Comparison of ENCODE assay signal across 21 mouse cellular contexts in genomic region chr17:35159638-35160037, GRCm38 (mm10). TPM values are rescaled to one million over a fixed set of nuclear protein-coding genes. Genes with fewer than 3 reads are reported as not detected.
"Had no signal": no experiment of that assay in that cellular context is flagged by ENCODE, and none has a peak within 500 bp of the region (broad histone marks: within the 10 kb centered on the region; RNA-seq: fewer than 3 reads in every experiment).

No protein-coding gene starts in this region.

- H3K27me3 ChIP-seq: lung, embryonic 15.5 days; megakaryocyte, embryonic 14.5 days; midbrain, embryonic 13.5 days; midbrain, embryonic 15.5 days; neural tube, embryonic 13.5 days; neural tube, embryonic 15.5 days had no signal

- DNase-seq: liver, postnatal 0 days; lung, adult 2 months; lung, postnatal 14 days; lung, postnatal 36 days; retina, postnatal 1 day; right cerebral cortex, adult 18-20 months; right cerebral cortex, postnatal 25 days; right cerebral cortex, postnatal 4 days; spleen, adult 18-20 months; thymus, adult 18-20 months; thymus, postnatal 14 days; thymus, postnatal 36 days had no signal

- H3K4me2 ChIP-seq: lung, embryonic 15.5 days; midbrain, embryonic 11.5 days; midbrain, embryonic 13.5 days; midbrain, embryonic 15.5 days; neural tube, embryonic 13.5 days; neural tube, embryonic 15.5 days had no signal

- H3K27ac ChIP-seq: lung, embryonic 15.5 days; macrophage; midbrain, embryonic 13.5 days; midbrain, embryonic 15.5 days; neural tube, embryonic 13.5 days; neural tube, embryonic 15.5 days had no signal

- H3K4me3 ChIP-seq: lung, embryonic 15.5 days; megakaryocyte, embryonic 14.5 days; midbrain, embryonic 13.5 days; midbrain, embryonic 15.5 days; neural tube, embryonic 13.5 days; neural tube, embryonic 15.5 days had no signal

RNA-seq across cellular contexts. Expression of gene Apom, which starts 27.8 kb away (rescaled TPM):
- polyA plus RNA-seq: macrophage; midbrain, postnatal 0 days had no signal
